Mouse (Mus musculus) embryonic fibroblast, embryonic 13.5 days (primary cell): ENCODE results near the gene Vmn1r4.

Experiments used
- CTCF ChIP-seq: IDR thresholded peaks from 2 replicates; pipeline ENCODE4 v1.5.1; 2011; ENCODE audit warnings: mild to moderate bottlenecking, control low read depth, low read length, moderate library complexity, borderline replicate concordance; ENCODE audit not compliant: insufficient read depth
- POLR2A ChIP-seq: IDR thresholded peaks from 2 replicates; pipeline ENCODE4 v1.6.1; 2011; ENCODE audit warnings: low read depth, mild to moderate bottlenecking, control low read depth, low read length, moderate library complexity

DNA sequence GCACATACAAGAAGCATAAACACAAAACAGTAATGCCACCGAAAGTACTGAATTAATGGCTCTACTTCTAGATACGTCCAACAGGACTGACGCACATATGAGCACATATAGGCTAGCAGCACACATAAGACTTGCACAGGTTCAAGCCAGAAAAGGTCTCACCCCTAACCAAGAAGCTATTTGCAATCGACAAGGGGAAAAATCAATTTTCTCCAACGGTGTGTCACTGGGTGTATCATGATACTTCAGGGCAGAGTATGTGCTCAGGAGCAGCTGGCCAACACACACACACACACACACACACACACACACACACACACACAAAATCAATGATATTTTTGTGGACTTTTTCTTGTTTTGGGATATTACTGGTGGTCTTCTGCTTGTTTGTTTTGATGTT lies 18.3 kb upstream of the Vmn1r4 start:
- TF ChIP-seq CTCF (no peak), POLR2A (no peak)
